Mouse (Mus musculus) heart, adult 2 months (tissue): ENCODE measurements around the gene Slf2. TPM values are rescaled to one million over a fixed set of nuclear protein-coding genes. Genes with fewer than 3 reads are reported as not detected.

Experiments used
- DNase-seq, 2 experiments: peaks; one replicate each; pipeline ENCODE4 v3.0.0; 2021
- H3K27ac ChIP-seq: fragments of 200-600 bp; 2 replicates; pipeline ENCODE4 v1.8.1; 2022
- H3K27me3 ChIP-seq: fragments of 200-500 bp; 2 replicates; pipeline ENCODE4 v1.6.1; 2012; ENCODE audit warnings: mild to moderate bottlenecking, low read length, inconsistent platforms, mixed read lengths; ENCODE audit not compliant: control insufficient read depth, insufficient read depth
- H3K36me3 ChIP-seq: fragments of 200-500 bp; 2 replicates; pipeline ENCODE4 v1.6.1; 2012; ENCODE audit warnings: low read length, inconsistent platforms; ENCODE audit not compliant: control insufficient read depth, insufficient read depth
- H3K4me1 ChIP-seq: fragments of 200-500 bp; 2 replicates; pipeline ENCODE4 v1.6.1; 2011; ENCODE audit warnings: low read length; ENCODE audit not compliant: control insufficient read depth, insufficient read depth
- H3K4me3 ChIP-seq: fragments of 200-600 bp; 2 replicates; pipeline ENCODE4 v1.8.1; 2022
- H3K79me2 ChIP-seq: fragments of 200-500 bp; replicated peaks from 2 replicates; pipeline ENCODE4 v1.6.1; 2012; ENCODE audit warnings: mild to moderate bottlenecking, inconsistent platforms, low read length, moderate library complexity, mixed read lengths; ENCODE audit not compliant: control insufficient read depth, insufficient read depth
- H3K9ac ChIP-seq: fragments of 200-500 bp; 2 replicates; pipeline ENCODE4 v1.6.1; 2012; ENCODE audit warnings: low read depth, mild to moderate bottlenecking, control low read depth, inconsistent platforms, low read length, mixed read lengths
- CTCF ChIP-seq: fragments of 200-600 bp; IDR thresholded peaks from 2 replicates; pipeline ENCODE4 v1.8.1; 2022; ENCODE audit warnings: antibody characterized with exemption, mild to moderate bottlenecking, moderate library complexity
- EP300 ChIP-seq: fragments of 200-500 bp; IDR thresholded peaks from 2 replicates; pipeline ENCODE4 v1.6.1; 2011; ENCODE audit warnings: low read depth, low read length, control low read depth; ENCODE audit not compliant: insufficient read depth
- POLR2A ChIP-seq: fragments of 200-500 bp; IDR thresholded peaks from 2 replicates; pipeline ENCODE4 v1.6.1; 2011; ENCODE audit warnings: mild to moderate bottlenecking, low read depth, low read length, control low read depth; ENCODE audit not compliant: insufficient read depth
- WGBS: fragments of 180-500 bp; shearing (Covaris S2); methylation state at CpG from one replicate; pipeline ENCODE4 v1.1.7; 2018; 5-methylcytosine and 5-hydroxymethylcytosine counted together
- intact Hi-C: fragments of 180-260 bp; cut with DNase I; formaldehyde crosslinking; loops from one replicate; pipeline ENCODE4 v1.15.1; 2025
- polyA plus RNA-seq: library from polyadenylated mRNA; depleted of rRNA; stranded (reverse); fragments of >200 nt; gene quantifications from 2 replicates; pipeline ENCODE4 v1.2.3, GENCODE M21; 2012
- total RNA-seq, 2 experiments: library from RNA; stranded (reverse); gene quantifications; 2 replicates each; pipeline ENCODE4 v1.2.3; 2021

Slf2 gene
- total and polyA plus RNA-seq, 3 experiments = 16.6 to 23.0 (median 18.4) TPM

DNA sequence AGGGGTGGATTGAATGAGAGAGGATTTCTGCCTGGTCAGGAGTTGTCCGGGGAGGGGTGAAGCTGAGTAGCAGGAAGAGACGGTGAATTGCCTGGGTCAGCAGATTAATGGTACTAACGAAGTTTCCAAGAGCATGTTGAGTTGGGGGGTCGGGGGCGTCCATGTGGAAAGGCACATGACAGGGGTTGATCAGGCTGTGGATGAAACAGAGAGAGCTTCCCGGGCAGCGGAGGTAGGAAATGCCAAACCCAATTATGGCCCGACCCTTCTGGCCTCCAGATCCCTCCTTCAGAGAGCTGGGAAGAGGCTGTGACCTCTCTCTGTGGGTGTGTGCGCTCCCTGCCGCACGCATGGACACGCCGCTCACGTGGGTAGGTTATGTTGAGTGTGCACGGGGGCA, 39.5 kb upstream of the Slf2 start:
- H3K27me3 ChIP-seq = no peaks in the 10 kb centered on the region; the same call in 1 of the 2 replicates
- WGBS = 74% methylated on average over 15 of the region's 15 CpGs
- intact Hi-C loops = no loop called here
- H3K4me3 ChIP-seq = no peak overlapping the region
- no peaks in the 10 kb centered on the region for H3K79me2 ChIP-seq
- peaks cover 2% of the 10 kb centered on the region for H3K4me1 ChIP-seq
- no peak for DNase-seq
- no peaks in the 10 kb centered on the region for H3K36me3 ChIP-seq
- H3K27ac ChIP-seq = no peak overlapping the region
- no peak overlapping the region for H3K9ac ChIP-seq
- TF ChIP-seq EP300 = no peak
- TF ChIP-seq POLR2A = no peak
- TF ChIP-seq CTCF = no peak

GRCm38 (mm10) chr19:44893231-44893871, 37.6 kb upstream of the Slf2 start:
- no peak overlapping the region for H3K27ac ChIP-seq
- intact Hi-C loops = no loop called here
- H3K4me1 ChIP-seq = no peaks in the 10 kb centered on the region
- 49% methylated on average over 19 of the region's 19 CpGs for WGBS
- no peak overlapping the region for H3K9ac ChIP-seq
- H3K79me2 ChIP-seq = no peaks in the 10 kb centered on the region
- no peak overlapping the region for H3K4me3 ChIP-seq
- H3K36me3 ChIP-seq = no peaks in the 10 kb centered on the region
- no peak for TF ChIP-seq CTCF
- no peak for TF ChIP-seq POLR2A
- TF ChIP-seq EP300 = no peak
- no peaks in the 10 kb centered on the region; the same call in 1 of the 2 replicates for H3K27me3 ChIP-seq
- DNase-seq = no peak

DNA sequence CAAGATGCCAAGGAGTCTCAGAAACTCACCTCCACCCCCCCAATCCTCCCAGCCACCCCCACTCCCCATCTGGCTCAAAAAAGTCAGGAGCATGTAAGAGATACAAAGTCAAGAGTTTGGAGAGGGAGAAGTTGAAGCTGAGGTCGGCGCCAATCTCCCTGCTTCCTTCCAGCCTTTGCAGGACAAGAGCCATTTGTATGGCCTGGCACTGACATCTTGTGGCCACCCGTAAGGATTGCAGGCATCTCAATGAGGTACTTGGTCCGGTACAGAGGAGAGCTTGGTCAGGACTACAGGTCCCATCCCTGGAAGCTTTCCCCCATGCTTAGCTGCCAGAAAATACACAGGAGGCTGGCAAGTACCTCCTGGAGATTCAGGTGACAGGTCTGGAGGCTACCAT, 35.7 kb upstream of the Slf2 start:
- H3K27me3 ChIP-seq = no peaks in the 10 kb centered on the region; the same call in 1 of the 2 replicates
- TF ChIP-seq POLR2A (no peak), EP300 (peak; percentile 97), CTCF (peak; percentile 91)
- H3K4me1 ChIP-seq = peaks cover 2% of the 10 kb centered on the region
- no peak overlapping the region for H3K27ac ChIP-seq
- H3K36me3 ChIP-seq = no peaks in the 10 kb centered on the region
- no peak overlapping the region for H3K9ac ChIP-seq
- H3K79me2 ChIP-seq = no peaks in the 10 kb centered on the region
- DNase-seq = peak; percentile 70 to 73
- intact Hi-C loops = loop anchor here (1.0 kb wide), 1 partner anchor 313 kb away; no protein-coding TSS in a partner anchor
- under 1% methylated on average over 4 of the region's 4 CpGs for WGBS
- no peak overlapping the region for H3K4me3 ChIP-seq

- 0 out of 2 replicates have a peak, but pooled peaks have one; percentile 4 for TF ChIP-seq CTCF
- no peak for TF ChIP-seq EP300
- Histone ChIP-seq H3K79me2 (no peaks in the 10 kb centered on the region), H3K27ac (no peak overlapping the region), H3K4me1 (peaks cover 3% of the 10 kb centered on the region), H3K27me3 (no peaks in the 10 kb centered on the region; the same call in 1 of the 2 replicates), H3K36me3 (no peaks in the 10 kb centered on the region), H3K9ac (no peak overlapping the region), H3K4me3 (no peak overlapping the region)
- 65% methylated on average over 6 of the region's 6 CpGs for WGBS
- DNase-seq = no peak
- intact Hi-C loops = no loop called here
These were observed 34.5 kb upstream of the Slf2 start for GRCm38 (mm10) chr19:44896450-44896849.

- H3K4me3 ChIP-seq = no peak overlapping the region
- H3K79me2 ChIP-seq = no peaks in the 10 kb centered on the region
- H3K27me3 ChIP-seq = no peaks in the 10 kb centered on the region; the same call in 1 of the 2 replicates
- intact Hi-C loops = no loop called here
- H3K9ac ChIP-seq = no peak overlapping the region
- DNase-seq = no peak
- no peak overlapping the region for H3K27ac ChIP-seq
- TF ChIP-seq POLR2A = no peak
- no peak for TF ChIP-seq EP300
- TF ChIP-seq CTCF = no peak
- no peaks in the 10 kb centered on the region for H3K36me3 ChIP-seq
- 71% methylated on average over 5 of the region's 5 CpGs for WGBS
- H3K4me1 ChIP-seq = peaks cover 3% of the 10 kb centered on the region
These were observed 33.4 kb upstream of the Slf2 start for GRCm38 (mm10) chr19:44897521-44897920.

GRCm38 (mm10) chr19:44898646-44899045, 32.3 kb upstream of the Slf2 start:
- Histone ChIP-seq H3K9ac (no peak overlapping the region), H3K27ac (no peak overlapping the region), H3K4me1 (peaks cover 3% of the 10 kb centered on the region), H3K79me2 (no peaks in the 10 kb centered on the region), H3K36me3 (no peaks in the 10 kb centered on the region), H3K4me3 (no peak overlapping the region), H3K27me3 (no peaks in the 10 kb centered on the region; the same call in 1 of the 2 replicates)
- 50% methylated on average over 3 of the region's 3 CpGs for WGBS
- intact Hi-C loops = no loop called here
- TF ChIP-seq CTCF (no peak), POLR2A (no peak), EP300 (no peak)
- DNase-seq = no peak
